Mouse (Mus musculus): ENCODE measurements around the gene AC129217.1.

DNA sequence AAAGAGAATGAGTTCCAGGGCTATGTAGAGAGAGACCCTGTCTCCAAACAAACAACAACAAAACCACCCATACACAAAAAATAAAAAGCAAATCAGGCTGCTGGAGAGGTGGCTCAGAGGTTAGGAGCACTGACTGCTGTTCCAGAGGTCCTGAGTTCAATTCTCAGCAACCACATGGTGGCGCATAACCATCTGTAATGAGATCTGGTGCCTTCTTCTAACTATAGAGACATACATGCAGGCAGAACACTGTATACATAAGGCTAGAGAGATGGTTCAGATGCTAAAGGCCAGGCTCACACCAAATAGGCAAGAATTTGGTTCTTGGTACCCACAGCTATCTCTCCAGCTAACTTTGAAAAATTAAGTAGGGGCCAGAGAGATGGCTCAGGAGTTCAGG lies 29.4 kb downstream of the AC129217.1 start:
- TF ChIP-seq TAL1 (conservative IDR thresholded peaks at IDR 0.05; ENCODE audit: low read depth, low read length) (no peak), CTCF (IDR thresholded peaks at IDR 0.05; ENCODE audit: low read depth, low read length) (no peak; the same call in 1 of the 2 replicates), GATA1 (IDR thresholded peaks at IDR 0.05; ENCODE audit: borderline replicate concordance, low read length) (no peak)

Measured in G1E (cell line).